Mouse (Mus musculus) midbrain, embryonic 15.5 days (tissue): ENCODE results near the gene Dnmt1. TPM values are rescaled to one million over a fixed set of nuclear protein-coding genes. Genes with fewer than 3 reads are reported as not detected.
A peak's percentile ranks its signal among the peaks of the same experiment; 100 is the strongest.

Source experiments
- ATAC-seq: fragments of 200-750 bp; cut with Nextera tagmentation; replicated peaks from 2 replicates; pipeline ENCODE4 v1.8.0; 2017; ENCODE audit warnings: moderate TSS enrichment
- H3K27ac ChIP-seq: fragments of 300-500 bp; sonication (generic); 2 replicates; pipeline ENCODE4 v1.5.1; 2015; ENCODE audit warnings: mild to moderate bottlenecking, inconsistent platforms
- H3K27me3 ChIP-seq: fragments of 300-500 bp; sonication (generic); replicated peaks from 2 replicates; pipeline ENCODE4 v1.6.1; 2015; ENCODE audit warnings: inconsistent platforms
- H3K36me3 ChIP-seq: fragments of 300-500 bp; sonication (generic); replicated peaks from 2 replicates; pipeline ENCODE4 v1.6.1; 2015; ENCODE audit warnings: inconsistent platforms
- H3K4me1 ChIP-seq: fragments of 300-500 bp; sonication (generic); 2 replicates; pipeline ENCODE4 v1.6.1; 2015; ENCODE audit warnings: inconsistent platforms
- H3K4me2 ChIP-seq: fragments of 300-500 bp; sonication (generic); 2 replicates; pipeline ENCODE4 v1.6.1; 2015; ENCODE audit warnings: inconsistent platforms, mild to moderate bottlenecking, moderate library complexity
- H3K4me3 ChIP-seq: fragments of 300-500 bp; sonication (generic); 2 replicates; pipeline ENCODE4 v1.5.1; 2015; ENCODE audit warnings: mild to moderate bottlenecking, inconsistent platforms
- H3K9ac ChIP-seq: fragments of 300-500 bp; sonication (generic); 2 replicates; pipeline ENCODE4 v1.6.1; 2015; ENCODE audit warnings: mild to moderate bottlenecking, inconsistent platforms
- H3K9me3 ChIP-seq: fragments of 300-500 bp; sonication (generic); 2 replicates; pipeline ENCODE4 v1.6.1; 2016; ENCODE audit warnings: inconsistent platforms
- WGBS: fragments of 180-500 bp; shearing (Covaris S2); methylation state at CpG from one replicate; pipeline ENCODE4 v1.1.7; 2015; ENCODE audit warnings: mixed read lengths; 5-methylcytosine and 5-hydroxymethylcytosine counted together
- polyA plus RNA-seq: library from polyadenylated mRNA; unstranded; fragments of >200 nt; fragmentation: Nextera tagmentation; extraction: Ambion mirVana; gene quantifications from 2 replicates; pipeline ENCODE4 v1.2.1, GENCODE M21; 2015

The Dnmt1 gene
- polyA plus RNA-seq, 1 experiment from 2014 or later, result 78.1 TPM

- no peak overlapping the region for H3K4me3 ChIP-seq
- H3K36me3 ChIP-seq, result no peaks in the 10 kb centered on the region
- H3K4me1 ChIP-seq, result peaks cover 3% of the 10 kb centered on the region
- no peak overlapping the region for H3K27ac ChIP-seq
- H3K27me3 ChIP-seq, result no peaks in the 10 kb centered on the region
- H3K9me3 ChIP-seq, result no peaks in the 10 kb centered on the region
- no peak for ATAC-seq
- 96% methylated on average over 4 of the region's 4 CpGs for WGBS
- H3K4me2 ChIP-seq, result no peak overlapping the region
- H3K9ac ChIP-seq, result no peak overlapping the region
Observed at GRCm38 (mm10) chr9:20991587-20991986, 31.9 kb upstream of the Dnmt1 start.

GRCm38 (mm10) chr9:20990861-20991260 lies 31.2 kb upstream of the Dnmt1 start:
- ATAC-seq, result no peak
- H3K9ac ChIP-seq, result no peak overlapping the region
- no peaks in the 10 kb centered on the region for H3K9me3 ChIP-seq
- no peaks in the 10 kb centered on the region for H3K36me3 ChIP-seq
- no peak overlapping the region for H3K4me3 ChIP-seq
- H3K4me1 ChIP-seq, result peaks cover 3% of the 10 kb centered on the region
- H3K4me2 ChIP-seq, result peak overlapping the region; percentile 11; the same call in 1 of the 2 replicates
- WGBS, result 4% methylated on average over 10 of the region's 10 CpGs
- H3K27ac ChIP-seq, result no peak overlapping the region
- H3K27me3 ChIP-seq, result no peaks in the 10 kb centered on the region

GRCm38 (mm10) chr9:20987953-20988352 lies 28.3 kb upstream of the Dnmt1 start:
- H3K27me3 ChIP-seq, result no peaks in the 10 kb centered on the region
- H3K4me2 ChIP-seq, result no peak overlapping the region
- no peak overlapping the region for H3K9ac ChIP-seq
- no peak overlapping the region for H3K27ac ChIP-seq
- ATAC-seq, result no peak
- no peak overlapping the region for H3K4me3 ChIP-seq
- H3K36me3 ChIP-seq, result no peaks in the 10 kb centered on the region
- peaks cover 3% of the 10 kb centered on the region for H3K4me1 ChIP-seq
- 28% methylated on average over 7 of the region's 7 CpGs for WGBS
- H3K9me3 ChIP-seq, result no peaks in the 10 kb centered on the region

GRCm38 (mm10) chr9:20986952-20987686 lies 27.4 kb upstream of the Dnmt1 start:
- Histone ChIP-seq H3K27me3 (no peaks in the 10 kb centered on the region), H3K4me2 (no peak overlapping the region), H3K9ac (no peak overlapping the region), H3K27ac (no peak overlapping the region), H3K4me3 (no peak overlapping the region), H3K4me1 (peaks cover 3% of the 10 kb centered on the region), H3K9me3 (no peaks in the 10 kb centered on the region), H3K36me3 (no peaks in the 10 kb centered on the region)
- 67% methylated on average over 15 of the region's 15 CpGs for WGBS
- no peak for ATAC-seq

GRCm38 (mm10) chr9:20983169-20983568 lies 23.5 kb upstream of the Dnmt1 start:
- 79% methylated on average over 5 of the region's 5 CpGs for WGBS
- Histone ChIP-seq H3K36me3 (no peaks in the 10 kb centered on the region), H3K9me3 (no peaks in the 10 kb centered on the region), H3K27me3 (no peaks in the 10 kb centered on the region), H3K4me2 (no peak overlapping the region), H3K9ac (0 out of 2 replicates have a peak overlapping the region, but pooled peaks have one; percentile 1), H3K4me3 (no peak overlapping the region), H3K4me1 (no peaks in the 10 kb centered on the region), H3K27ac (no peak overlapping the region)
- ATAC-seq, result no peak

- Histone ChIP-seq H3K4me2 (no peak overlapping the region), H3K36me3 (no peaks in the 10 kb centered on the region), H3K4me1 (no peaks in the 10 kb centered on the region), H3K4me3 (no peak overlapping the region), H3K9me3 (no peaks in the 10 kb centered on the region), H3K27ac (no peak overlapping the region), H3K9ac (no peak overlapping the region), H3K27me3 (no peaks in the 10 kb centered on the region)
- WGBS, result 59% methylated on average over 3 of the region's 3 CpGs
- ATAC-seq, result no peak
Observed at GRCm38 (mm10) chr9:20982171-20982570, 22.5 kb upstream of the Dnmt1 start.

- Histone ChIP-seq H3K4me2 (no peak overlapping the region), H3K4me3 (no peak overlapping the region), H3K4me1 (peaks cover 19% of the 10 kb centered on the region), H3K36me3 (no peaks in the 10 kb centered on the region), H3K9me3 (no peaks in the 10 kb centered on the region), H3K27ac (no peak overlapping the region), H3K27me3 (0 out of 2 replicates have a peak, but pooled peaks cover under 1% of the 10 kb centered on the region), H3K9ac (no peak overlapping the region)
- WGBS, result 89% methylated on average over 7 of the region's 7 CpGs
- ATAC-seq, result no peak
Observed at GRCm38 (mm10) chr9:20979769-20980168, 20.1 kb upstream of the Dnmt1 start.

GRCm38 (mm10) chr9:20979181-20979580 lies 19.5 kb upstream of the Dnmt1 start:
- Histone ChIP-seq H3K4me3 (no peak overlapping the region), H3K9me3 (no peaks in the 10 kb centered on the region), H3K4me2 (no peak overlapping the region), H3K27me3 (0 out of 2 replicates have a peak, but pooled peaks cover 3% of the 10 kb centered on the region), H3K4me1 (peaks cover 21% of the 10 kb centered on the region), H3K36me3 (no peaks in the 10 kb centered on the region), H3K27ac (no peak overlapping the region), H3K9ac (no peak overlapping the region)
- WGBS, result 70% methylated on average over 5 of the region's 5 CpGs
- no peak for ATAC-seq

- Histone ChIP-seq H3K36me3 (no peaks in the 10 kb centered on the region), H3K4me3 (no peak overlapping the region), H3K4me1 (peaks cover 21% of the 10 kb centered on the region), H3K9me3 (no peaks in the 10 kb centered on the region), H3K27ac (no peak overlapping the region), H3K4me2 (no peak overlapping the region), H3K9ac (no peak overlapping the region), H3K27me3 (0 out of 2 replicates have a peak, but pooled peaks cover 3% of the 10 kb centered on the region)
- no peak for ATAC-seq
- 58% methylated on average over 10 of the region's 10 CpGs for WGBS
Observed at GRCm38 (mm10) chr9:20978409-20979095, 18.9 kb upstream of the Dnmt1 start.

GRCm38 (mm10) chr9:20976961-20977689 lies 17.4 kb upstream of the Dnmt1 start:
- ATAC-seq, result no peak
- no peaks in the 10 kb centered on the region for H3K9me3 ChIP-seq
- H3K4me2 ChIP-seq, result peak overlapping the region; percentile 99
- H3K27ac ChIP-seq, result no peak overlapping the region
- peak overlapping the region; percentile 70 for H3K4me3 ChIP-seq
- peak overlapping the region; percentile 64 for H3K9ac ChIP-seq
- no peaks in the 10 kb centered on the region for H3K36me3 ChIP-seq
- 2% methylated on average over 4 of the region's 4 CpGs for WGBS
- peaks cover 31% of the 10 kb centered on the region for H3K4me1 ChIP-seq
- 0 out of 2 replicates have a peak, but pooled peaks cover 3% of the 10 kb centered on the region for H3K27me3 ChIP-seq

GRCm38 (mm10) chr9:20976216-20976960 lies 16.7 kb upstream of the Dnmt1 start, which contains the start of gene S1pr2:
Gene S1pr2, minus strand, starts transcription at chr9:20976781.
- Histone ChIP-seq H3K36me3 (no peaks in the 10 kb centered on the region), H3K4me3 (peak within 1 kb of the TSS; percentile 70), H3K27ac (peak within 1 kb of the TSS; percentile 42; the same call in 1 of the 2 replicates), H3K4me1 (peaks cover 32% of the 10 kb centered on the region), H3K9me3 (no peaks in the 10 kb centered on the region), H3K4me2 (peak within 1 kb of the TSS; percentile 99), H3K27me3 (0 out of 2 replicates have a peak, but pooled peaks cover 3% of the 10 kb centered on the region), H3K9ac (peak within 1 kb of the TSS; percentile 64)
- under 1% methylated on average over 40 of the region's 47 CpGs for WGBS
- ATAC-seq, result peak; percentile 69
